Mouse (Mus musculus) liver (tissue): ENCODE results near the gene Pigr.

Source experiments
- DNase-seq: peaks from one replicate; pipeline ENCODE4 v3.0.0-alpha.2; 2020; ENCODE audit warnings: mixed read lengths

The Pigr gene

DNA sequence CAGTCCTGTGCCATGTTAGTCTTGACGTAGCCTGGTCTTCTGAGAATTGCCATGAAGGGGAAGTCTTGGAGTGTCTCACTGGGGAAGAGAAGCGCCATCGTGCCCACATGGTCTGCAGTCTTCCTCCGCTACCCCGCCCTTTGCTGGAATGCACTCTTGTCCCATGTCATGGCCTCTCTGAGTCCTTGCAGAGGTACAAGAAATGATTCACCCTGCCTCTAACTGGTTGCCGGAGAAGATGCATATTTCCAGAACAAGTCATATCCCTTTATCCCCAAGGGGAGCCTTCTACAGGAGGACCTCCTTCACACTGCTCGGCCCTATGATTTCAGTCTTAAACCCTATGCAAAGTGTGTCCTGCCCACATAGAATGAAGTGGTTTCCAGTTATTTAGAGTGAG is 53.4 kb downstream of the Pigr start:
- DNase-seq: no peak

DNA sequence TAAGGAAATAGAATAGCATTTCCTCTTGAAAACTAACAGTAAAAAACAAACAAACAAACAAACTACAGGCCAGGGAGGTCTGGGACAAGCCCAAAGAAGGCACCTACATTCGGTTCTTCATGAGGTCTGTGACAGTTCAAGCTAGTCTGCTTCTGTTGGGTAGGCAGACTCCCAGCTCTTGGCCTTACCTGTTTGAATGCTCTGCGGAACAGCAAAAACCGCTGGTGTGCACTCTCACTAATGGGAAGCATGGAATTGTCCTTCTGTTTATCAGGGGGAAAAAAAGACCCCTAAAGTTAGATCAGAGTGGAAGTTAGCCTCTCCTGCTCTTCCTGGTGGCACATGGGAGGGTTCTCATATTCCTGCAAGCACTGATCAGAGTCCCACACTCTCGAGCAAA is 56.7 kb downstream of the Pigr start:
- DNase-seq: no peak

DNA sequence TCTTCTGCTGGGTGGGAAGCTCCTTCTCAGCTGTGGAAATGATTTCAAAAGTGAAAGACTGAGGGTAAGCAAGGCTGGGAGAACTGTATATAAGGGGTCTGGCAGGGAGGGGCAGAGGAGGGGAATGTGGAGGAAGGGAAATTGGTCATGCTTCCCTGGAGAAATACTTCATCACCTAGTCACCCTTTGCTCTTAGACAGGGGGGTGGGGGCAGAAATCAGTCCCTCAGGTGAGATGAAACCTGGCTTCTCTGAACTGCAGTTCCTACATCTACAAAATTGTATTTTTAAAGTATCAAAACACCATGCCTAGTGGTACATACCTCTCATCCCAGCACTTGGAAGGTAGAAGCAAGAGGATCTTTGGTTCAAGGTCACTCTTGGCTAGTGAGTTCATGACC is 60.9 kb downstream of the Pigr start, which contains the start of gene Il24:
Gene Il24, minus strand, starts transcription at position 101 of the 400 bp plus-strand sequence.
- no peak for DNase-seq

DNA sequence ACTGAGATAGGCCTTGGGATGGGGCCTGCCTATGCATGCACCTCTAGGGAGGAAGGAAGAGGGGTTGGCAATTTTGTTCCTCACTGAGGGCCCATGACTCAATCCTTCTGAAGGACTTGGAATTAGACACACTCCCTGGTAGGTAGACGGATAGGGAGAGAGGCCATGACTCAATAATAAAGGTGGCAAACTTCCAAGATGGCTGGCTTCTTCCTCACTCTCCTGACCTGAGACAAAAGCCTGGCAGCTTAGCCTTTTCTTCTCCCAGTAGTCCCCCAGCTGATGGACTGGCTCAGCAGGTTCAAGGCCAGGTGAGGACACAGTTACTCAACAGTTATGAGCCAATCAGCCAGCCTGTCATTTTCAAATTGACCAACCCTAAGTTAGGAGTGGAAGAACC is 66.0 kb downstream of the Pigr start:
- DNase-seq: no peak

DNA sequence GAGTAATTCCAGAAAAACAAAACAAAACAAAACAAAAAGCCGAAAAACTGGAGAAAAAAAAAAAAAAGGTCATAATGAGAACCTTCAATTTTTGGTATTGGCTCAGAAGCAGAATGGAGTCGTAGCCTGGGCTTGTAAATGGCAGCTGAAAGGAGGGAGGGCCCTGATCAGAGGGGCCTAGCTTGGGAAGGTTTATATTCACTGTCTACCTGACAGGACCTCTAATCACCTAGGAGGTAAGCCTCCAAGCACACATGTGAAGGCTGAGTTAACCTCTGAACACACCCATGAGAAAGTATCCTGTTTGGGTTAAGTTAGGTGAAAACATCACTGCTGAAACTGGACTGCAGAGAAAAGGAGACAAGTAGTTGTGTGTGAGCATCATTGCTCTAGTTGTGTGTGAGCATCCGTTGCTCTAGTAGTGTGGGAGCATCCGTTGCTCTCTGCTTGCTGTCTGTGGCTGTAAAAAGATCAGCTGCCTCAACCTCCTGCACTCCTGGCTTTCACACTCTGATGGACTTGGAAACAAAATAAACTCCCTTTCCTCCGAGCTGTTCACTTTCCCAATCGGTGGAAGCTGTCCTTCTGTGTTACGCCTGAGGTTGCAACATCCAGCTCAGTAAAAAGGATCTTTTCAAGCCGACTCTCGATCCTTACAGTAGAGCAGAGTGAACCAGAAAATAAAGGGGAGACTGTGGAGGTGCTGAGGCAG is 67.0 kb downstream of the Pigr start:
- DNase-seq: no peak

DNA sequence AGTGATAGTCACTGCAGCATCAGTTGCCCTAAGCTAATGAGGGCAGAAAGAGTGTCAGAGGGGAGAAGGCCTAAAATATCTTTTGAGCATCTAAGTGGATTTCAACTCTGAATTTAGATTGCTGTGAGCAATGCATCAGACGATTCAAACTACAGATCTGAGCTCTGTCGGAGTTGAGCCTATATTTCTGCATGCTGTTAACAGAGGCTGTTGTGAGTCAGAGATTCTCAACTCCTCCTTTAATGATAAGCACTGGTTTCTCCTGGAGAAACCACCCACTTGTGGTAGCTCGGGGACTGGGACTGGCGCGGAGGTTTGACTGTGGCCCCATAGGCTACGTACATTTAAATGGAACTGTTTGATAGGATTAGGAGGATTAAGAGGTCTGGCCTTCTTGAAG is 68.0 kb downstream of the Pigr start:
- no peak for DNase-seq
